Mouse (Mus musculus): ENCODE measurements at regions not wholly inside any gene's neighbourhood (a gene's known extent, or its start where the extent isn't known, plus 50 kb on each side); places are given as distances from the start of the nearest gene placed in this dataset.

GRCm38 (mm10) chr3:9128407-9128806 lies 481.5 kb downstream of the Zfp704 start:
- TF ChIP-seq MAX (IDR thresholded peaks at IDR 0.05) (no peak), USF1 (IDR thresholded peaks at IDR 0.05; ENCODE audit: low read depth) (no peak), CTCF (IDR thresholded peaks at IDR 0.05; ENCODE audit: control insufficient read depth, insufficient read depth, insufficient read length) (no peak), MYOD1 (IDR thresholded peaks at IDR 0.05; ENCODE audit: control insufficient read depth, insufficient read length, low read depth) (no peak), MYOG (IDR thresholded peaks at IDR 0.05; ENCODE audit: control insufficient read depth, extremely low read depth, insufficient read length) (no peak)

Data from C2C12 (cell line).